Mouse (Mus musculus) megakaryocyte progenitor cell, adult 5-6 weeks (primary cell): ENCODE data around the gene Prdx2. TPM values are rescaled to one million over a fixed set of nuclear protein-coding genes. Genes with fewer than 3 reads are reported as not detected.

Source experiments
- ATAC-seq: replicated peaks from 2 replicates; pipeline ENCODE4 v1.8.0; 2016; ENCODE audit warnings: mild to moderate bottlenecking, moderate TSS enrichment, inconsistent platforms; ENCODE audit not compliant: poor library complexity
- total RNA-seq, 2 experiments: library from RNA; stranded (forward) in 1 of 2; stranded (reverse) in 1 of 2; fragments of 157-497, 149-512 nt in 1 of 2; fragments of 200-1000 nt in 1 of 2; gene quantifications; 2 replicates each; pipeline versions ENCODE4 v1.2.3 to v1.2.4; 2015 to 2017

The Prdx2 gene
- total RNA-seq, 2 experiments from 2014 or later, result 310 to 340 TPM

- ATAC-seq, result no peak
Measured at GRCm38 (mm10) chr8:84995680-84996079, 26.3 kb downstream of the Prdx2 start.

DNA sequence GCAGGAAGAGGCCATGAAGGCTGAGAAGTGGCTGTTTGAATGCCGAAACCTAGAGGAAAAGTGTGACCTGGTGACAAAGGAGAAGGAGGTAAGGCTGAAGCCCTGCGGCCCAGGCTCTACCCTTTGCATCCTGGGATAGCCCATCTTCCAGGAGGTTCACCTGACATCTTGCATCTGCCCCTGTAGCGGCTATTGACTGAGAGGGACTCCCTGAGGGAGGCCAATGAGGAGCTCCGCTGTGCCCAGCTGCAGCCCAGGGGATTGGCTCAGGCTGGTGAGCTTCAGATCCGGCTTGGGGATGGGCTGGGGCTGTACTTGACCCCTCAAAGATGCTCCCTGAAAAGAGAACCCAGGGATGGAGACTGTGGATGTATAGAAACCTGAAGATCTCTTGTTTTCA is 27.6 kb downstream of the Prdx2 start:
- ATAC-seq, result no peak

- ATAC-seq, result peak; percentile 100
Measured at GRCm38 (mm10) chr8:84997649-84998295, 28.4 kb downstream of the Prdx2 start.

DNA sequence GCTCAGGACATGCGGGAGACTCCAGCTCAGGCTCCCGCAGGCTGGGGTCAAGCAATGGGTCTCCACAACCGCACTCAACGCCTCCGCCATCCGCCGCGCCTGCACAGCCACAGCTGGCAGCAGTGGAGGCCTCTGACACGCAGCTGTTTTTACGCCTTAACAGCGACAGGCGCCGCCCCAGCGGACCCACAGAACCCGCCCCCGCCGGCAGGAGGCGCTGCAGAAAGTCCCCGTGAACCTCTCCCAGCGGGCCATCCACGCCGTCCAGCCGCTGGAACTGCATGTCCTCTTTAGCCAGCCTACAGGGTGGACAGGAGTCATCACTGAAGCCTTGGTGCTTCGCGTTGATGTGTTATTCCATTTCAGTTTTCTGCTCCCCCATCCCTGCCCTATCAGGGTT is 38.3 kb downstream of the Prdx2 start:
- ATAC-seq, result peak; percentile 80

GRCm38 (mm10) chr8:85011242-85011641 is 41.9 kb downstream of the Prdx2 start:
- ATAC-seq, result peak; percentile 49

DNA sequence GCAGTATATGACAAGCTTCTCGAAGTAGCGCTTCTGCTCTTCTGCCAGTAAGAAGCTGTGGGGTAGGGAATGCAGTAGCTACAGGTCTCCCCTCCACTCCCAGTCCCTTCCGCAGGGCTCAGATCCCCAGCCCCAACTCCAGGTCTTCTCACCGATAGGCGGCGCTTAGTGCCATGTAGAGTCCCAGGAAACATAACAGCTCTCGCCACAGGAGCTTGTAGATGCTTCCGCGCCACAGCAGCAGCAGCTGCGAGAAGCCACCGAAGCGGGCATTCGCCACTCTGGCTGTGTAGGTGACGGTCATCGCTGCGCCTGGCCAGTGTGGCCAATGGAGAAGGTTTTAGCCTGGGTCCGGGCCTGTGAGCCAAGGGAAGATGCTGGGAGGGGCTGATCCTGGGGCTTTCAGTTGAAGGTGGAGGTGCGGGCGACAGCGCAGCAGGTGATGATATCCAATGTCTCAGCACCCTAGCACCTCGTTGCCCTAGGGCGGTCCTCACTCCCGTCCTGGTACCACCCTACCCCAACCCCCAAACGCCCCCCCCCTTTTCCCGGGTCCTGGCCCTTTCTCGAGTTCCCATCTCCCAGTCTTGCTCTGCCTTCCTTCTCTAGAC is 43.9 kb downstream of the Prdx2 start:
- peak; percentile 98 for ATAC-seq

DNA sequence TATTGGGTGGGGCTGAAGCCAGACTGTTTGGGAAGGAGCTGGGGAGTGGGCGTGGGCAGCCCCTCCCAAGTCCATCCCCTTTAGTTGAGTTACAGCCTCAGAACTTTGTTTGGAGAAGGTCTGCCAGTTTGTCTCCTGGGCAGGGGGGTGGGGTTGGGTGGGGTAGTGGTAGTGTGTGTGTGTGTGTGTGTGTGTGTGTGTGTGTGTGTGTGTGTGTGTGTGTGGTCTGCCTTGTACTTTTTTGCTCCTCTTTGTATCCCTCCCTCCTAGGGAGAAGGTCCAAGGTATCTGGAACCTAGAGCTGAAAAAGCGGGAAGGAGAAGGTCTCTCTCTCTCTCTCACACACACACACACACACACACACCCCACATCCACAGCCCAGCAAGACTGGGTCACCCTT is 45.0 kb downstream of the Prdx2 start, which contains the start of gene Best2:
Gene Best2 (minus strand): TSS at position 101 of the 400 bp plus-strand sequence.
- ATAC-seq, result no peak

GRCm38 (mm10) chr8:85016724-85017123 is 47.3 kb downstream of the Prdx2 start:
- ATAC-seq, result no peak

GRCm38 (mm10) chr8:85017209-85017608 is 47.8 kb downstream of the Prdx2 start:
- no peak for ATAC-seq

DNA sequence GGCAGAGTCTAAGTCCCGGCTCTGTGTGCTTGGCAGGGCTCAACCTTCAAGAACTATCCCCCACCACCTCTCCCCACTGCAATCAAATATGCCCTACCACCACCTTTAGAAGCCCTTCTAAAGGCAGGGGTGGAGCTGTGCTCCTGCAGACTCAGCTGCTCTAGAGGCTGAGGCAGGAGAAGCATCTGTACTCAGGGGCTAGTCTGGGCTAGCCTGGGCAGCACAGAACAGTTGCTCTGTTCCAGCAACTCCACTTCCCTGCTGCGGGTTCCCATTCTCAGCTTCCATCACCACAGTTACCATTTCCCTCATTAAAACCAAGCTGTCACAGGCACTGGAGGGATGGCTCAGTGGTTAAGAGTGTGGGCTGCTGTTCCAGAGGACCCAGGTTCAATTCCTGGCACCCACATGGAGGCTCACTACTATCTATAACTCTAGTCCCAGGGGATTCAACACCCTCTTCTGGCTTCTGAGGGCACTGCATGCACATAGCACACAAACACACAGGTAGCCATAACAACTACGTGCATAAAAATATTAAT is 52.2 kb downstream of the Prdx2 start:
- no peak for ATAC-seq

- ATAC-seq, result no peak
Measured at GRCm38 (mm10) chr8:85023846-85024245, 54.5 kb downstream of the Prdx2 start.

Other genes with a start within 250 kb of the Prdx2 start
- gene G430095P16Rik, start 246.6 kb upstream of the Prdx2 start, total RNA-seq (2015), result 12.2 and 15.2 TPM in 2 replicates
- gene G430095P16Rik, start 246.6 kb upstream of the Prdx2 start, total RNA-seq (2017), result 3.7 and 8.5 TPM in 2 replicates
- gene Nfix, start 169.2 kb upstream of the Prdx2 start, total RNA-seq (2015), result 44.4 and 46.9 TPM in 2 replicates
- 12.0 and 15.7 TPM in 2 replicates for gene Nfix, start 169.2 kb upstream of the Prdx2 start, total RNA-seq (2017)
- gene Dand5, start 146.8 kb upstream of the Prdx2 start, total RNA-seq (2015), result 2.2 and 2.4 TPM in 2 replicates
- gene Dand5, start 146.8 kb upstream of the Prdx2 start, total RNA-seq (2017), result 1.7 and 4.0 TPM in 2 replicates
- 21.4 and 21.9 TPM in 2 replicates for gene Gadd45gip1, start 138.1 kb upstream of the Prdx2 start, total RNA-seq (2015)
- 51.2 and 57.4 TPM in 2 replicates for gene Gadd45gip1, start 138.1 kb upstream of the Prdx2 start, total RNA-seq (2017)
- gene Rad23a, start 128.9 kb upstream of the Prdx2 start, total RNA-seq (2015), result 30.2 and 34.4 TPM in 2 replicates
- 26.2 and 26.3 TPM in 2 replicates for gene Rad23a, start 128.9 kb upstream of the Prdx2 start, total RNA-seq (2017)
- 1,060 and 1,133 TPM in 2 replicates for gene Calr, start 122.7 kb upstream of the Prdx2 start, total RNA-seq (2015)
- gene Calr, start 122.7 kb upstream of the Prdx2 start, total RNA-seq (2017), result 4,756 and 5,574 TPM in 2 replicates
- 33.3 and 51.2 TPM in 2 replicates for gene Farsa, start 112.6 kb upstream of the Prdx2 start, total RNA-seq (2015)
- gene Farsa, start 112.6 kb upstream of the Prdx2 start, total RNA-seq (2017), result 173 and 193 TPM in 2 replicates
- gene Syce2, start 97.5 kb upstream of the Prdx2 start, total RNA-seq (2015), result 248 and 250 TPM in 2 replicates
- 130 and 139 TPM in 2 replicates for gene Syce2, start 97.5 kb upstream of the Prdx2 start, total RNA-seq (2017)
- 17.4 and 19.0 TPM in 2 replicates for gene Gcdh, start 75.7 kb upstream of the Prdx2 start, total RNA-seq (2015)
- gene Gcdh, start 75.7 kb upstream of the Prdx2 start, total RNA-seq (2017), result 27.8 TPM in 2 replicates
- 12.3 and 22.4 TPM in 2 replicates for gene Klf1, start 67.7 kb upstream of the Prdx2 start, total RNA-seq (2015)
- 14.0 and 30.8 TPM in 2 replicates for gene Klf1, start 67.7 kb upstream of the Prdx2 start, total RNA-seq (2017)
- gene Dnase2a, start 61.0 kb upstream of the Prdx2 start, total RNA-seq (2015), result 16.8 and 23.7 TPM in 2 replicates
- 52.7 and 73.5 TPM in 2 replicates for gene Dnase2a, start 61.0 kb upstream of the Prdx2 start, total RNA-seq (2017)
- gene Mast1, start 32.2 kb upstream of the Prdx2 start, total RNA-seq (2015), result not detected in 2 replicates
- gene Mast1, start 32.2 kb upstream of the Prdx2 start, total RNA-seq (2017), result 0.03 TPM in 1 of 2 replicates, not detected in the other
- gene Rtbdn, start 22.6 kb upstream of the Prdx2 start, total RNA-seq (2015), result not detected in 2 replicates
- gene Rtbdn, start 22.6 kb upstream of the Prdx2 start, total RNA-seq (2017), result not detected in 2 replicates
- gene Gm49661, start 154 bp upstream of the Prdx2 start, total RNA-seq (2015), result not detected in 2 replicates
- gene Gm49661, start 154 bp upstream of the Prdx2 start, total RNA-seq (2017), result not detected in 2 replicates
- gene Rnaseh2a, start 180 bp downstream of the Prdx2 start, total RNA-seq (2015), result 136 and 178 TPM in 2 replicates
- 109 and 162 TPM in 2 replicates for gene Rnaseh2a, start 180 bp downstream of the Prdx2 start, total RNA-seq (2017)
- gene Junb, start 9.1 kb downstream of the Prdx2 start, total RNA-seq (2015), result 14.7 and 26.1 TPM in 2 replicates
- 38.9 and 57.5 TPM in 2 replicates for gene Junb, start 9.1 kb downstream of the Prdx2 start, total RNA-seq (2017)
- gene Hook2, start 21.0 kb downstream of the Prdx2 start, total RNA-seq (2015), result 1.9 and 3.8 TPM in 2 replicates
- 7.2 and 8.5 TPM in 2 replicates for gene Hook2, start 21.0 kb downstream of the Prdx2 start, total RNA-seq (2017)
- not detected in 2 replicates for gene Best2, start 44.9 kb downstream of the Prdx2 start, total RNA-seq (2015)
- not detected in 2 replicates for gene Best2, start 44.9 kb downstream of the Prdx2 start, total RNA-seq (2017)
- 68.4 and 69.0 TPM in 2 replicates for gene Asna1, start 55.7 kb downstream of the Prdx2 start, total RNA-seq (2015)
- 78.2 and 83.7 TPM in 2 replicates for gene Asna1, start 55.7 kb downstream of the Prdx2 start, total RNA-seq (2017)
- 132 and 138 TPM in 2 replicates for gene Trir, start 57.2 kb downstream of the Prdx2 start, total RNA-seq (2015)
- 212 and 224 TPM in 2 replicates for gene Trir, start 57.2 kb downstream of the Prdx2 start, total RNA-seq (2017)
- gene Tnpo2, start 67.3 kb downstream of the Prdx2 start, total RNA-seq (2015), result 16.2 and 16.7 TPM in 2 replicates
- 20.4 and 22.0 TPM in 2 replicates for gene Tnpo2, start 67.3 kb downstream of the Prdx2 start, total RNA-seq (2017)
- 4.4 and 4.9 TPM in 2 replicates for gene Fbxw9, start 90.5 kb downstream of the Prdx2 start, total RNA-seq (2015)
- 3.2 and 3.5 TPM in 2 replicates for gene Fbxw9, start 90.5 kb downstream of the Prdx2 start, total RNA-seq (2017)
- not detected in 2 replicates for gene Gm5741, start 98.4 kb downstream of the Prdx2 start, total RNA-seq (2015)
- gene Gm5741, start 98.4 kb downstream of the Prdx2 start, total RNA-seq (2017), result not detected in 2 replicates
- 60.4 and 69.7 TPM in 2 replicates for gene Dhps, start 102.2 kb downstream of the Prdx2 start, total RNA-seq (2015)
- gene Dhps, start 102.2 kb downstream of the Prdx2 start, total RNA-seq (2017), result 24.6 and 24.7 TPM in 2 replicates
- gene Wdr83os, start 111.2 kb downstream of the Prdx2 start, total RNA-seq (2015), result 159 and 193 TPM in 2 replicates
- gene Wdr83os, start 111.2 kb downstream of the Prdx2 start, total RNA-seq (2017), result 40.3 and 41.4 TPM in 2 replicates
- 33.1 and 44.3 TPM in 2 replicates for gene Wdr83, start 111.7 kb downstream of the Prdx2 start, total RNA-seq (2015)
- gene Wdr83, start 111.7 kb downstream of the Prdx2 start, total RNA-seq (2017), result 23.5 and 33.7 TPM in 2 replicates
- gene Man2b1, start 113.7 kb downstream of the Prdx2 start, total RNA-seq (2015), result 86.9 and 95.2 TPM in 2 replicates
- gene Man2b1, start 113.7 kb downstream of the Prdx2 start, total RNA-seq (2017), result 60.2 and 69.6 TPM in 2 replicates
- gene Zfp791, start 153.5 kb downstream of the Prdx2 start, total RNA-seq (2015), result not detected in 2 replicates
- not detected in 2 replicates for gene Zfp791, start 153.5 kb downstream of the Prdx2 start, total RNA-seq (2017)
- not detected in 2 replicates for gene Cks1brt, start 182.3 kb downstream of the Prdx2 start, total RNA-seq (2015)
- gene Cks1brt, start 182.3 kb downstream of the Prdx2 start, total RNA-seq (2017), result 0.08 TPM in 1 of 2 replicates, not detected in the other